Mouse (Mus musculus) neural tube, embryonic 14.5 days (tissue): ENCODE measurements at regions not wholly inside any gene's neighbourhood (a gene's known extent, or its start where the extent isn't known, plus 50 kb on each side); places are given as distances from the start of the nearest gene placed in this dataset.

ENCODE experiments used
- ATAC-seq: fragments of 200-750 bp; cut with Nextera tagmentation; 2 replicates; pipeline ENCODE4 v1.8.0; 2017; ENCODE audit warnings: low read depth, mild to moderate bottlenecking, moderate TSS enrichment, moderate library complexity
- H3K27ac ChIP-seq: fragments of 300-500 bp; sonication (generic); 2 replicates; pipeline ENCODE4 v1.5.1; 2014; ENCODE audit warnings: low read depth, mild to moderate bottlenecking, control low read depth, low read length, moderate library complexity, mixed read lengths
- H3K27me3 ChIP-seq: fragments of 300-500 bp; sonication (generic); 2 replicates; pipeline ENCODE4 v1.6.1; 2014; ENCODE audit warnings: low read length; ENCODE audit not compliant: control insufficient read depth, insufficient read depth
- H3K36me3 ChIP-seq: fragments of 300-500 bp; sonication (generic); 2 replicates; pipeline ENCODE4 v1.6.1; 2014; ENCODE audit warnings: low read length, mixed read lengths; ENCODE audit not compliant: control insufficient read depth, insufficient read depth
- H3K4me1 ChIP-seq: fragments of 300-500 bp; sonication (generic); 2 replicates; pipeline ENCODE4 v1.6.1; 2014; ENCODE audit warnings: low read length; ENCODE audit not compliant: control insufficient read depth, insufficient read depth
- H3K4me2 ChIP-seq: fragments of 300-500 bp; sonication (generic); 2 replicates; pipeline ENCODE4 v1.6.1; 2014; ENCODE audit warnings: mild to moderate bottlenecking, low read depth, low read length, control low read depth
- H3K4me3 ChIP-seq: fragments of 300-500 bp; sonication (generic); 2 replicates; pipeline ENCODE4 v1.5.1; 2014; ENCODE audit warnings: low read depth, low read length, control low read depth, mixed read lengths
- H3K9ac ChIP-seq: fragments of 300-500 bp; sonication (generic); replicated peaks from 2 replicates; pipeline ENCODE4 v1.6.1; 2014; ENCODE audit warnings: low read depth, mild to moderate bottlenecking, control low read depth, low read length, mixed read lengths
- H3K9me3 ChIP-seq: fragments of 300-500 bp; sonication (generic); 2 replicates; pipeline ENCODE4 v1.6.1; 2016; ENCODE audit warnings: low read length; ENCODE audit not compliant: control insufficient read depth
- WGBS: fragments of 180-500 bp; shearing (Covaris S2); extraction: QIAGEN DNeasy Blood & Tissue Kit; methylation state at CpG from one replicate; pipeline ENCODE4 v1.1.7; 2014; 5-methylcytosine and 5-hydroxymethylcytosine counted together

DNA sequence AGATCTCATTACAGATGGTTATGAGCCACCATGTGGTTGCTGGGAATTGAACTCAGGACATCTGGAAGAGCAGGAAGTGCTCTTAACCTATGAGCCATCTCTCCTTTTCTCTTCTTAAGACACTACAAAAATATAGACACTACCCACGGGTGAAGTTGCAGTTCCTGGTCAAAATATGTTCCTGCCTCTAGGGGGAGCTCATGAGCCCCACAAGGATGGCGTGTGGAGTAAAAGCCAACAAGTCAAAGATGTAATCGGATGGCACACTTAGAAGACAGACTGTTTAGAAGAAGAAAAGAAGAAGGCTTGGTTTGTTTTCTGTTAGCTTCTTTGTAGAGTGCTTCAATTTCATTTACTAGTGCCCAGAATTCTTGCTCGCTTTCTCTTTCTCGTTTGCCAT lies 161.7 kb downstream of the Minar1 start:
- no peak for ATAC-seq
- H3K9me3 ChIP-seq, result no peaks in the 10 kb centered on the region
- no peaks in the 10 kb centered on the region for H3K4me1 ChIP-seq
- H3K36me3 ChIP-seq, result no peaks in the 10 kb centered on the region
- H3K27ac ChIP-seq, result no peak overlapping the region
- H3K4me3 ChIP-seq, result no peak overlapping the region
- H3K9ac ChIP-seq, result no peak overlapping the region
- 38% methylated on average over 5 of the region's 5 CpGs for WGBS
- no peaks in the 10 kb centered on the region for H3K27me3 ChIP-seq
- no peak overlapping the region for H3K4me2 ChIP-seq

DNA sequence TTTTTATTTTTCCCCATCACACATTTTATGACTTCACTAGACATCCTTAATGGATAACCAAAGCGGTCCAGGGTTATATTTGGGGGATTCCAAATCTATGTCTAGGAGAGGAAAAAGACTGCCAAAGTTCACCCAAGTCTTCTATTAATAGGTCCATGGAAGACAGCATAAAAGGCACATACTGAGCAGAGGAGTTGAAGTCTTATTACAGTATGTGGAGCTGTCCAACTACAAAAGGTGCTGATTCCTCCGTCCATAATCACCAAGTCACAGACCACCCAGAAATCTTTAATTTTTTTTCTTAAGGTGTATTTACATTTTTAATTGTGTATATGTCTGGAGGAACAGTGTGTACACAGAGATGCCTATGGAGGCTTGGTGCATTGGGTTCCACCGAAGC lies 166.3 kb downstream of the Minar1 start:
- Histone ChIP-seq H3K4me1 (no peaks in the 10 kb centered on the region), H3K36me3 (no peaks in the 10 kb centered on the region), H3K4me2 (no peak overlapping the region), H3K9ac (no peak overlapping the region), H3K9me3 (no peaks in the 10 kb centered on the region), H3K4me3 (no peak overlapping the region), H3K27ac (no peak overlapping the region), H3K27me3 (no peaks in the 10 kb centered on the region)
- no peak for ATAC-seq
- 90% methylated on average over 3 of the region's 3 CpGs for WGBS

DNA sequence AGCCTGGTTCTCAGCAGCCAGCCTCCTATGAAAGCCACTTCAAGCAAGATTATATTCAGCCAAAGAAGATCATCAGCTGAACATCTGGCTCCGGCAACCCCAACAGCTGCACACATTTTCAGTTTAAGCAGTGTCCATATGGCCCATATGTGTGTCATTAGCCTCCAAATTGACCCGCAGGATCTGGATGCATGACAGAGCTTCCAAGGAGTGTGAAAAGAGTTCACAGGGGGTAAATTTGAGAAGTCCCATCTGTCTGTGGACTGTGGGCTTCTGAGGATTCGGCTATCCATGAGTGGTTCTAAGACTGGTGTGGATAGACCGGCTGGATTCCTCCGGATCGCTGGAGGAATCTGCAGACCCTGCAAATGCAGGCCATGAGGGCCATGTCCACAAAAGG lies 173.3 kb downstream of the Minar1 start:
- ATAC-seq, result no peak
- no peak overlapping the region for H3K4me3 ChIP-seq

More for the DNA sequence above, 173.3 kb downstream of the Minar1 start:
- 80% methylated on average over 6 of the region's 6 CpGs for WGBS
- Histone ChIP-seq H3K27ac (no peak overlapping the region), H3K4me1 (no peaks in the 10 kb centered on the region), H3K27me3 (no peaks in the 10 kb centered on the region), H3K9ac (no peak overlapping the region), H3K4me2 (no peak overlapping the region), H3K36me3 (no peaks in the 10 kb centered on the region), H3K9me3 (no peaks in the 10 kb centered on the region)
